Mouse (Mus musculus): ENCODE data around the gene Tulp2. TPM values are rescaled to one million over a fixed set of nuclear protein-coding genes. Genes with fewer than 3 reads are reported as not detected.
"Not testable (repeated sequence)": the region's sequence is repeated elsewhere in the genome, so short reads cannot be mapped to it uniquely, and the experiment has no call there.

The Tulp2 gene
- total RNA-seq, 2 experiments from 2014 or later: not detected

DNA sequence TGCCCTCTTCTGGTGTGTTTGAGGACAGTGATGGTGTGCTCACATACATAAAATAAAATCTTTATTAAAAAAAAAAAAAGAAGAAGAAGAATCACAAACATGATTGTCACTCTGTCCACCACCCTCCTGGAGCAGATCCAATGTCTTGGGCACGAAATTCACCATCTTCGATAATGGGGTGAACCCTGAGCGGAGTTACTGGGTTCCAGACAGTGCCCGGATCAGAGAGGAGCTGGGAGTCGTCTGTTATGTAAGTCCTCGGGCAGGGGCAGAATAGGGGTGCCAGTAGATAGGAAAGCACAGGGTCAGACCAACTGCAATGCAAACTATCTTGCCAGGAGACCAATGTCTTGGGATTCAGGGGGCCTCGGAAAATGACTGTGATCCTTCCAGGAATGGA, 38.9 kb downstream of the Tulp2 start:
- ATAC-seq (ENCODE audit: poor library complexity, severe bottlenecking): no peak

DNA sequence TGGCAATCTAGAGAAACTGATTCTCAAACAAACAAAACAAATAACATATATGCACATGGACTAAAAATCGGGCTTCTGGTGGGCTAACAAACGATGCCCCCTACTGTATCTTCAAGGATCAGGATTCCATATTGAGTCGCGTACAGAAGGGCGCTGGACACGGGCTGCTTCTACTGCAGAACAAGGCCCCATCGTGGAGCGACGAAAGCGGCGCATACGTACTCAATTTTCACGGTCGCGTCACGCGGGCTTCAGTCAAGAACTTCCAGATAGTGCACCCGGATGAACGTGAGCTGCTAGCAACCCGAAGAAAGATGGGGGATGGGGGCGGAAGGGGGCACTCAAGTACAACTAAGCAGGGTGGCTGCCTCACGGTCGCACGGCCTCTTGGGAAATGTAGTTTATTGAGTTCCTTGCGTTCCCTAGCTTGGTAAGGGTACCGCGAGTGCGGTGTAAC, 40.1 kb downstream of the Tulp2 start:
- ATAC-seq (ENCODE audit: poor library complexity, severe bottlenecking): peak; percentile 65

DNA sequence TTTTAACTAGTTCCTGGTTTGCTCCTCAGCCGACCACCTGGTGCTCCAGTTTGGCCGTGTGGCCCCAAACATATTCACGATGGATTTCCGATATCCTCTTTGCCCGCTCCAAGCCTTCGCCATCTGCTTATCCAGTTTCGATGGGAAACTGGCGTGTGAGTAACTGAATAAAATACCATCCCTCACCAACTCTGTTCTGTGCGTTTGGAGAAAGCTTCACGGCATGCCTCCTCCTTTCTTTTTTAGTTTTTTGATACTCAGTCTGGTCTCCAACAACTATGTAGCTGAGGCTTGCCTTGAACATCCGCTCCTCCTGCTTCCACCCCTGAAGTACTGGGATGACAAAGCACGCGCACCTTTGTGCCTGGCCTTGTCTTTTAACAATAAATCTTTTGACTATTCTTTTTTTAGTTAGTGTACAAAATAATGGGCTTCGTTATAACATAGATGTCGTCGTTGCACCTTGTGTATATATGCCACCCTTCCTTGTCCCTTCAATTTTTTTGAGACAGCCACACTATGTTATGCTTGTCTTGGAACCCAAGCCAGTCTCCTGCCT, 40.6 kb downstream of the Tulp2 start:
- ATAC-seq (ENCODE audit: poor library complexity, severe bottlenecking): no peak

DNA sequence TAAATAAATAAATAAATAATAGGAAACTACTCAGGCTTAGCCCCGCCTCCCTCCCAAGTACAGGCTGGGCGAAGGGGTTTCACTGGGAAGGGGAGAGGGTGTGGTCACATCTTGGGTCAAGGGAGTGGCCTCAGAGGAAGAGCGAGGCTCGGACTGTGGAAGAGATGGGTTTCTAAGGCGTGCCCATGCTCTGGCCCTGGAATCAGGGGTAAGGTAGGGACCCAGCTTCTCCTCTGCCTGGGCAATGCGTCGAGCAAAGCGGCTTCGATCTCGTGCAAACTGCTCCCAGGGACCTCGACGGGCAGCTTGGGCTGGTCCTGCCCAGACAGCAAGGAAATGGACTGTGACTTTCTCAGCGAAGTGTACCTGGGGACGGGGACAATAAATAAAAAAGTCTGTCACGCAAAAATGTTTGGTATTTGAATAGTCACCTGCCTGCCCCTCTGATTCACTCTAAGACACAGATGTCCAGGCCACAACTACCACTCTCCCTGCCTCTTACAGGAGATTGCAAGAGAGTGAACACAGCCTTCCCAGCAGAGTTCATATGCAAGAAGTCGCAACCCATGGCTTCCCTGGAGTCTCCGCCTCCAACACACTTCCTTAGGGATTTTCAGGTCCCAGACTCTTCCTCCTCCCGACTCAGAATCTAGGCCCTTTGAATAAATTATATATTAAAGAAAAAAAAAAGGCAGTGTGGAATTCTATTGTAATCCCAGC, 41.4 kb downstream of the Tulp2 start:
- no peak for ATAC-seq (ENCODE audit: poor library complexity, severe bottlenecking)

GRCm38 (mm10) chr7:45523678-45524170, 42.0 kb downstream of the Tulp2 start:
- no peak for ATAC-seq (ENCODE audit: poor library complexity, severe bottlenecking)

GRCm38 (mm10) chr7:45524841-45525621, 43.4 kb downstream of the Tulp2 start:
- 0 out of 2 replicates have a peak, but pooled peaks have one; percentile 17 for ATAC-seq (ENCODE audit: poor library complexity, severe bottlenecking)

DNA sequence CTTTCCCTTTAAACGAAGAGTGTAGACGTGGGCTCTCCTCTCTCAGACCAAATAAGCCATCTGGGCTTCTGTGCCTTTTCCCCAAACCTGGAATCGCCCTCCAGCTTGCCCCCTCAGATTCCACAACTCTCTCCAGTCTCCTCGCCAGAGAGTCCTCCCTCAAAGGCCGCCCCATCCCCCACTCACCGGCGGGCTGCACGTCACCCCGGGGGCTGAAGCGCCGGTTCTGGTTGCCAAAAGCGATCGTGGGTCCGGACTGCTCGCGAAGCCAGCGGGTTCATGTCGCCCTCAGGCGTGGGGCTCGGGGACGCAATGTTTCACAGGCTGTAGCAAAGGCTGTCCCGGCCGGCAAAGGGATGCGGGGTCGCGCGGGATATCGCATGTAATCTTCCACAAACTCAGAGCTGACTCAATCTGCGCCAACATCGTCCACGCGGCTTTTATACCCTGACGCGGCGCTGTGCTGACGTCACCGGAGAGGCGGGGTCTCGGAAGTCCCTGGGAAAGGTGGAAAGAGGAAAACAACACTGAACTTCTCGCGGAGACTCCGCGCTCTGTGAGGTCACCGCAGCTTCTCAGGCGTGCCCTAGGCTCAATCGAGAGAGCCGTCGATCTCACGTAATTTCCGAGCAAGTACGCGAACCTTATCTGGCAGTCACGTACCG, 44.3 kb downstream of the Tulp2 start, which contains the start of the genes Ppp1r15a and Plekha4:
TSS of gene Ppp1r15a (minus strand) at position 460 of the 665 bp plus-strand sequence.
TSS of gene Plekha4 (plus strand) at position 522 of the 665 bp plus-strand sequence.
- ATAC-seq (ENCODE audit: poor library complexity, severe bottlenecking): peak; percentile 77

- no peak for ATAC-seq (ENCODE audit: poor library complexity, severe bottlenecking)
Observed at GRCm38 (mm10) chr7:45526474-45527120, 44.9 kb downstream of the Tulp2 start.

- not testable (repeated sequence) for ATAC-seq (ENCODE audit: poor library complexity, severe bottlenecking)
Observed at GRCm38 (mm10) chr7:45527169-45527568, 45.5 kb downstream of the Tulp2 start.

- peak; percentile 28 for ATAC-seq (ENCODE audit: poor library complexity, severe bottlenecking)
Observed at GRCm38 (mm10) chr7:45529461-45529860, 47.8 kb downstream of the Tulp2 start.

GRCm38 (mm10) chr7:45530643-45531042, 49.0 kb downstream of the Tulp2 start:
- ATAC-seq (ENCODE audit: poor library complexity, severe bottlenecking): no peak

- ATAC-seq (ENCODE audit: poor library complexity, severe bottlenecking): no peak
Observed at GRCm38 (mm10) chr7:45535676-45536075, 54.0 kb downstream of the Tulp2 start.

DNA sequence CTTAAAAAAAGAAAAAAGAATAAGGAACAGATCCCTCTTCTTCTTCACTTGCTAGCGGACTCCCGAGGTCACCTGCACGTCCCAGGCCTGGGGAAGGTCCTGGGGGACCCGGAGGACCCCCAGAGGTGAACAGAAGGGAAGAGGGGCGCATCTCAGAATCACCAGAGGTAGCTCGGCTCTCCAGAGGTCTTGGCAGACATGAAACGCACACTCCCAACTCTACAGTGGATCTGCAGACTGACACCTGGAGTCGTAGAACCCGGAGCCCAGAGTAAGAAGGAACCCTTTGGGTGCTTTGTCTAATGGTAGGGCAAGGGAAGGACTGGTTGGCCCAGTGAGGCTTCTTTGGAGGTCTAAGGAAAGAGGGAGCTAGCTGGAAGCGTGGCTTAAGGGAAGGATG, 55.9 kb downstream of the Tulp2 start:
- ATAC-seq (ENCODE audit: poor library complexity, severe bottlenecking): no peak

GRCm38 (mm10) chr7:45538163-45539041, 56.7 kb downstream of the Tulp2 start:
- 0 out of 2 replicates have a peak, but pooled peaks have one; percentile 18 for ATAC-seq (ENCODE audit: poor library complexity, severe bottlenecking)

- ATAC-seq (ENCODE audit: poor library complexity, severe bottlenecking): no peak
Observed at GRCm38 (mm10) chr7:45539095-45539494, 57.4 kb downstream of the Tulp2 start.

- no peak for ATAC-seq (ENCODE audit: poor library complexity, severe bottlenecking)
Observed at GRCm38 (mm10) chr7:45540213-45540612, 58.5 kb downstream of the Tulp2 start.

- no peak for ATAC-seq (ENCODE audit: poor library complexity, severe bottlenecking)
Observed at GRCm38 (mm10) chr7:45544525-45544924, 62.8 kb downstream of the Tulp2 start.

GRCm38 (mm10) chr7:45549641-45550436, 68.2 kb downstream of the Tulp2 start:
- no peak for ATAC-seq (ENCODE audit: poor library complexity, severe bottlenecking)

All from megakaryocyte, adult 5-6 weeks (primary cell).